In the genomic region with DNA sequence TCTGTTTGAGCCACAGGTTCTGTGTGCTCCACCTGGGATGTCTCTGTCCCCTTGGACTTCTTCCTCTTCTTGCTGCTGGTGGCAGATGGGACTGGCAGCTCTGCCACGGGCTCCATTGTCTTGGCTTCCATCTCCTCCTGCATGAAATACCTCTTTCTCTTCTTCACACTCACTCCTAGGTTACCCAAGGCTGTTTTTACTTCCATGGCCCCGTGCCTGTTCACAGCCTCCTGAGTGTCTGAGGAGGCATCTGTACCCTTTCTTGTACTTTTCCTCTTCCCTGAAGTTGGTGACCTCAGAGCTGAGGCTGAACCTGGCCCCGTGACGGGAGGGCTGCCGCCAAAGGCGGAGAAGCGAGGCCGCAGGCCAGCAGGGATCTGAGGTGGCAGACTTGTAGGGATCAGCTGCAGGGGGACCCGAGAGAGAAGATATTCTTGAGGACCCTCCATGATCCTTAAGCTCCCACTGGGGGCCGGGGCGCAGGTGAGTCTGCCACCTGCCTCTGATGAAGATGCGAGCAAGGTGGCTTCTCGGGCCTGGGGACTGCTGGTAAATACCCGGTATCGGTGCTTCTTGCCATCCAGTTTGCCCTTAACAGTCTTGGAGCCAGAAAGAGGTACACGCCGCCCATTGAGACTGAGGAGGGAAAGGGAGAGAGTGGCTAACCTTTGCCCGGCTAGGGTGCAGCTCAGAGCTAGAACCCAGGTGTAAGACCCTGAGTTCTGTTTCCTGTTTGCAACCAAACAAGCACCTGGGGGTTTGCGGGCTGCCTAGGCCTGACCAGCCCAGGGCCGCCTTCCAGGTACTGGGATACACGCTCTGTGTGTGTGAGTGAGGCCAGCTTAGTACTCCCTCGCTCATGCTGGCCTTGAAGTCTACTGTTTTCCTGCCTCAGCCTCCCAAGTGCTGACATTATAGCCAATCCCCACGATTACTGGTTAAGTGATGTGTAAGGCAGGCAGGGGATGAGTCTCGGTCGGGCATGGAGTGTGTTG, we compare ENCODE assay signal across 9 mouse cellular contexts. TPM values are rescaled to one million over a fixed set of nuclear protein-coding genes. Genes with fewer than 3 reads are reported as not detected.
DNase-seq lines count a peak whose midpoint lies in the region; ATAC-seq and TF ChIP-seq lines count a peak whose summit lies in the region.
"Had no signal": no experiment of that assay in that cellular context is flagged by ENCODE, and none has a peak within 500 bp of the region (broad histone marks: within the 10 kb centered on the region; RNA-seq: fewer than 3 reads in every experiment).

No protein-coding gene starts in this region.

- peaks cover 54% of the 10 kb centered on the region for H3K4me1 ChIP-seq in hindbrain, embryonic 10.5 days (replicated peaks)
- peaks cover 40% of the 10 kb centered on the region for H3K4me1 ChIP-seq in liver, embryonic 16.5 days (ENCODE audit: control insufficient read depth, low read depth, low read length)

- DNase-seq in cerebellum, adult 11-12 months: peak; percentile 53
- DNase-seq in cerebellum, adult 9-10 months: no peak
- DNase-seq in hindbrain, embryonic 10.5 days (ENCODE audit: low spot score): no peak
- DNase-seq in right cerebral cortex, adult 2 months (ENCODE audit: low spot score in 2 of 2): no peak
- no peak for DNase-seq in embryo, embryonic 9.5 days (ENCODE audit: extremely low spot score)
- DNase-seq in right cerebral cortex, adult 18-20 months: no peak
- DNase-seq: layer of hippocampus, adult 9-11 months had no signal

- H3ac ChIP-seq in C2C12 (ENCODE audit: control insufficient read depth, insufficient read length, low read depth): peak overlapping the region; percentile 21

- H3K36me3 ChIP-seq in C2C12 (ENCODE audit: control insufficient read depth, insufficient read depth): peaks cover 11% of the 10 kb centered on the region
- H3K36me3 ChIP-seq in hindbrain, embryonic 10.5 days: peaks cover 52% of the 10 kb centered on the region
- peaks cover 2% of the 10 kb centered on the region; the same call in 1 of the 2 replicates for H3K36me3 ChIP-seq in liver, embryonic 16.5 days (ENCODE audit: control insufficient read depth, insufficient read depth)

- no peak for ATAC-seq in liver, embryonic 16.5 days (ENCODE audit: low read depth)

- H3K4me3 ChIP-seq in C2C12 (ENCODE audit: insufficient read depth, poor library complexity, severe bottlenecking): peak overlapping the region; percentile 61
- H3K4me3 ChIP-seq in hindbrain, embryonic 10.5 days: peak overlapping the region; percentile 86
- no peak overlapping the region for H3K4me3 ChIP-seq in liver, embryonic 16.5 days (ENCODE audit: low read depth, low read length)

- peak overlapping the region; percentile 100; the same call in 1 of the 2 replicates for H3K4me2 ChIP-seq in liver, embryonic 16.5 days (ENCODE audit: low read depth, low read length)

- peaks cover 15% of the 10 kb centered on the region for H3K79me3 ChIP-seq in C2C12 (ENCODE audit: low read depth)

- H3K27ac ChIP-seq in hindbrain, embryonic 10.5 days: no peak overlapping the region
- H3K27ac ChIP-seq in liver, embryonic 16.5 days (ENCODE audit: low read length): no peak overlapping the region

- no peak overlapping the region for H3K9ac ChIP-seq in liver, embryonic 16.5 days (ENCODE audit: low read depth, low read length)

- H3K27me3 ChIP-seq in C2C12 (ENCODE audit: control insufficient read depth, insufficient read depth, insufficient read length): no peaks in the 10 kb centered on the region
- H3K27me3 ChIP-seq in hindbrain, embryonic 10.5 days (ENCODE audit: insufficient read depth, poor library complexity, severe bottlenecking): peaks cover 7% of the 10 kb centered on the region; the same call in 1 of the 2 replicates
- no peaks in the 10 kb centered on the region for H3K27me3 ChIP-seq in liver, embryonic 16.5 days (ENCODE audit: control insufficient read depth, insufficient read depth, low read depth, low read length)

- no peak for TF ChIP-seq CTCF in C2C12 (IDR thresholded peaks at IDR 0.05; ENCODE audit: control insufficient read depth, insufficient read depth, insufficient read length)

- no peaks in the 10 kb centered on the region for H3K9me3 ChIP-seq in hindbrain, embryonic 10.5 days
- no peaks in the 10 kb centered on the region for H3K9me3 ChIP-seq in liver, embryonic 16.5 days (replicated peaks; ENCODE audit: control insufficient read depth, low read length)

- 93% methylated on average over 25 of the region's 25 CpGs for WGBS in hindbrain, embryonic 10.5 days
- WGBS in liver, embryonic 16.5 days (ENCODE audit: insufficient replicate concordance): 81% methylated on average over 25 of the region's 25 CpGs

- peaks cover 42% of the 10 kb centered on the region for H3K79me2 ChIP-seq in C2C12 (ENCODE audit: control insufficient read depth, insufficient read depth)

TF ChIP-seq in C2C12, 6 proteins besides CTCF, POLR2A, EP300 and RAD21:
- TF ChIP-seq USF1 (IDR thresholded peaks at IDR 0.05; ENCODE audit: low read depth): no peak
- no peak for TF ChIP-seq MYOD1 (IDR thresholded peaks at IDR 0.05; ENCODE audit: control insufficient read depth, insufficient read length, low read depth)
- no peak for TF ChIP-seq FOSL1 (IDR thresholded peaks at IDR 0.05; ENCODE audit: insufficient read depth, low read length, poor library complexity, severe bottlenecking)
- no peak for TF ChIP-seq MYOG (IDR thresholded peaks at IDR 0.05; ENCODE audit: control insufficient read depth, extremely low read depth, insufficient read length)
- TF ChIP-seq CEBPB (IDR thresholded peaks at IDR 0.05; ENCODE audit: low read depth): no peak
- TF ChIP-seq MAX (IDR thresholded peaks at IDR 0.05): no peak
TF ChIP-seq in C2C12: peak in this region for 0.

RNA-seq across cellular contexts. Expression of a gene that starts 1.6 kb away (rescaled TPM):
- polyA plus RNA-seq in C2C12 (2012; fragmentation: generic; extraction: Trizol): 25.6 TPM
- polyA plus RNA-seq in hindbrain, embryonic 10.5 days (2016; fragmentation: Nextera tagmentation; extraction: Ambion mirVana): 18.7 and 24.4 TPM in 2 replicates
- polyA plus RNA-seq in liver, embryonic 16.5 days (2015; fragmentation: Nextera tagmentation; extraction: Ambion mirVana): 6.8 TPM in 2 replicates

RNA-seq across cellular contexts. Expression of a gene that starts 1.9 kb away (rescaled TPM):
- polyA plus RNA-seq in C2C12 (2012; fragmentation: generic; extraction: Trizol): 21.5 TPM
- 4.7 and 5.6 TPM in 2 replicates for polyA plus RNA-seq in hindbrain, embryonic 10.5 days (2016; fragmentation: Nextera tagmentation; extraction: Ambion mirVana)
- 0.57 and 0.85 TPM in 2 replicates for polyA plus RNA-seq in liver, embryonic 16.5 days (2015; fragmentation: Nextera tagmentation; extraction: Ambion mirVana)

RNA-seq across cellular contexts. Expression of a gene that starts 13.1 kb away (rescaled TPM):
- 151 TPM for polyA plus RNA-seq in C2C12 (2012; fragmentation: generic; extraction: Trizol)
- polyA plus RNA-seq in hindbrain, embryonic 10.5 days (2016; fragmentation: Nextera tagmentation; extraction: Ambion mirVana): 106 and 128 TPM in 2 replicates
- 11.4 and 14.5 TPM in 2 replicates for polyA plus RNA-seq in liver, embryonic 16.5 days (2015; fragmentation: Nextera tagmentation; extraction: Ambion mirVana)

RNA-seq across cellular contexts. Expression of a gene that starts 24.1 kb away (rescaled TPM):
- polyA plus RNA-seq in C2C12 (2012; fragmentation: generic; extraction: Trizol): 9.7 TPM
- 29.0 and 33.9 TPM in 2 replicates for polyA plus RNA-seq in hindbrain, embryonic 10.5 days (2016; fragmentation: Nextera tagmentation; extraction: Ambion mirVana)
- 5.9 and 6.2 TPM in 2 replicates for polyA plus RNA-seq in liver, embryonic 16.5 days (2015; fragmentation: Nextera tagmentation; extraction: Ambion mirVana)

RNA-seq across cellular contexts. Expression of a gene that starts 46.2 kb away (rescaled TPM):
- 4.3 TPM for polyA plus RNA-seq in C2C12 (2012; fragmentation: generic; extraction: Trizol)
- 2.9 and 7.1 TPM in 2 replicates for polyA plus RNA-seq in hindbrain, embryonic 10.5 days (2016; fragmentation: Nextera tagmentation; extraction: Ambion mirVana)
- polyA plus RNA-seq in liver, embryonic 16.5 days (2015; fragmentation: Nextera tagmentation; extraction: Ambion mirVana): 0.34 and 0.51 TPM in 2 replicates
